Mouse (Mus musculus): ENCODE measurements around the gene Olfr982. TPM values are rescaled to one million over a fixed set of nuclear protein-coding genes. Genes with fewer than 3 reads are reported as not detected.

The Olfr982 gene
- not detected in 2 replicates for polyA plus RNA-seq (2012; rRNA removed; ENCODE audit: low replicate concordance)

DNA sequence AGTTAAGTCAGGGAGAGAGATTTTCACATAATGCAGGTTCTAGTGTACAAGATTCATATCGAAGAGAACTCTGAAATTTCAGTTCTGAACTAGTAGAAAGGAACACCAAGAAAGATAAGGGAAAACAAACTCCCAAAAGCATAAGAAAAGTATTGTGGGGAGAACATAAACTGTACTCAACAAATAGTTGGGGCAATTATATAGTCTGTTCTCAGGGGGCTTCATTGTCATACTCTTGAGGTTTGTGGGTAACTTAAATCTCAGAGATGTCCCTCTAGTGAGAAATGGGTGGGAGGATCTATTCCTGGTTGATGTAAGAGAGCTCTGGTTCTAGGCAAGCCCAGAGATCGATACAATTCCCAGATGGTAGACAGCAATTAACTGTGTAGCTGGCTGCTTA is at the start of gene Olfr982:
Gene Olfr982 (plus strand): TSS at position 301 of the 400 bp plus-strand sequence.

DNA sequence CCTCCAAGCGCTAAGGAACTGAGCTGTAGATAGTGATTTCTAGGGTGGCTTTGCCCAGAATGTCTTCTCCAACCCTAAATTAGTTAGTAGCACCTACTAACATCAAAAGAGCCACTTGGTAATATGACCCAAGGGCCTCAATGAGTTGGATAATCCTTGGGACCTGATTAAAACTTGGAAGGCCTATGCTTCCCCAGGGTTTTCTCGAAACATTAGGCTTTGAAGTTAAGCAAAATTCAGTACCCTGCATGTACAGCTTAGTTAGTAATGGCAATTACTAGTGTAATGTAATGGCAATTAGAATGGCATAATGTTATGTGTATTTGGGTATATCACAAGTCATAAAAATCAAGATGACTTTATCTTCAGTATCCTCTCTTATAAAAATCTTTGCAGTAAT is 19.9 kb downstream of the Olfr982 start, which contains the start of gene Olfr983:
Gene Olfr983 (minus strand): TSS at position 101 of the 400 bp plus-strand sequence.

DNA sequence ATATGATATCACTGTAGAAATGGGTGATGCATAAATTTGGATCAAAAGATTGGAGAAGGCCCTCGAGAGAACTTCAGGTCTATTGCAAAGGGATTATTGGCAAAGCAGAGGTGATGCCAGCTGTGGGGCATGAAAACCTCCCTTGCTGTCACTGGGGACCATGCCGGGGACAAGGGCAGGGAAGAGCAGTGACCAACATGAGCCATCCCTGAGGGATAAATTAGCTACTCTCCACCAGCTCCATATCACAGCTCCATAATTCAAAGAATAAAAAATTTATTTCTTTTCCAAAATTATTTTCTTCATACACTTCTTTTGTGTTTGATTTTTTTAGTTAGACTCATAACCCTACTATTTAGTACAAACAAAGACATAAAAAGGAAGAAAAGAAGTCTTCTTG is 40.5 kb downstream of the Olfr982 start, which contains the start of gene Olfr984:
Gene Olfr984 (minus strand): TSS at position 101 of the 400 bp plus-strand sequence.

Other genes with a start within 250 kb of the Olfr982 start
- not detected in 2 replicates for gene Olfr971, start 237.0 kb upstream of the Olfr982 start, polyA plus RNA-seq (2012; rRNA removed; ENCODE audit: low replicate concordance)
- not detected in 2 replicates for gene Olfr972, start 207.4 kb upstream of the Olfr982 start, polyA plus RNA-seq (2012; rRNA removed; ENCODE audit: low replicate concordance)
- gene Olfr229, start 166.5 kb upstream of the Olfr982 start, polyA plus RNA-seq (2012; rRNA removed; ENCODE audit: low replicate concordance) = not detected in 2 replicates
- not detected in 2 replicates for gene Olfr974, start 136.3 kb upstream of the Olfr982 start, polyA plus RNA-seq (2012; rRNA removed; ENCODE audit: low replicate concordance)
- not detected in 2 replicates for gene Olfr975, start 121.8 kb upstream of the Olfr982 start, polyA plus RNA-seq (2012; rRNA removed; ENCODE audit: low replicate concordance)
- not detected in 2 replicates for gene Olfr976, start 112.7 kb upstream of the Olfr982 start, polyA plus RNA-seq (2012; rRNA removed; ENCODE audit: low replicate concordance)
- gene Olfr978, start 81.7 kb upstream of the Olfr982 start, polyA plus RNA-seq (2012; rRNA removed; ENCODE audit: low replicate concordance) = not detected in 2 replicates
- gene Olfr979, start 70.4 kb upstream of the Olfr982 start, polyA plus RNA-seq (2012; rRNA removed; ENCODE audit: low replicate concordance) = not detected in 2 replicates
- gene Olfr980, start 64.2 kb upstream of the Olfr982 start, polyA plus RNA-seq (2012; rRNA removed; ENCODE audit: low replicate concordance) = not detected in 2 replicates
- gene Olfr981, start 52.4 kb upstream of the Olfr982 start, polyA plus RNA-seq (2012; rRNA removed; ENCODE audit: low replicate concordance) = not detected in 2 replicates
- not detected in 2 replicates for gene Olfr983, start 19.8 kb downstream of the Olfr982 start, polyA plus RNA-seq (2012; rRNA removed; ENCODE audit: low replicate concordance)
- gene Olfr984, start 40.4 kb downstream of the Olfr982 start, polyA plus RNA-seq (2012; rRNA removed; ENCODE audit: low replicate concordance) = not detected in 2 replicates
- not detected in 2 replicates for gene Olfr985, start 56.4 kb downstream of the Olfr982 start, polyA plus RNA-seq (2012; rRNA removed; ENCODE audit: low replicate concordance)
- not detected in 2 replicates for gene Tmem225, start 74.3 kb downstream of the Olfr982 start, polyA plus RNA-seq (2012; rRNA removed; ENCODE audit: low replicate concordance)
- gene Olfr986, start 107.1 kb downstream of the Olfr982 start, polyA plus RNA-seq (2012; rRNA removed; ENCODE audit: low replicate concordance) = not detected in 2 replicates
- 0.06 and 0.32 TPM in 2 replicates for gene Zfp202, start 118.5 kb downstream of the Olfr982 start, polyA plus RNA-seq (2012; rRNA removed; ENCODE audit: low replicate concordance)
- 0.02 and 0.50 TPM in 2 replicates for gene Scn3b, start 195.4 kb downstream of the Olfr982 start, polyA plus RNA-seq (2012; rRNA removed; ENCODE audit: low replicate concordance)

Measured in duodenum, adult 2 months (tissue).